Mouse (Mus musculus): ENCODE results near the gene Rpia. TPM values are rescaled to one million over a fixed set of nuclear protein-coding genes. Genes with fewer than 3 reads are reported as not detected.

Rpia gene
- polyA plus RNA-seq, 1 experiment from 2014 or later, result 6.4 TPM

DNA sequence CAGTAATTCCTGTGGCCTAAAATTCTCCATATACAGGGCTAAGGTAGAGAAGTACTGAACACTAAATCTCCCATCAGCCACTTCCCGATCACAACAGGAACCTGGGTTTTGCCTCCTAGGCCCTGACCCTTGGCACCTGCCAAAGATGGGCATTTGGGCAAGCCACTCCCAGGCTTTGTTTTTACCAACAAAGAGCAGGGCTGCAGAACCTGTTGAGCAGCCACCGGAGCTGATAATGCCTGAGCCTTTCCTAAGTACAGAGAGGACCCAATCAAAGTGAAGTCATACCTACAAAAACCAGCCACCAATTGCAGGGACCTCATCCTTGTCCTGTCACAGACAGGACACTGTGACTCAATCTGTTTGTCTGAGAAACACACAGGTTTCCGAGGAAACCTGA, 7.2 kb downstream of the Rpia start:
- Histone ChIP-seq H3K27ac (ENCODE audit: low read depth, low read length) (no peak overlapping the region; the same call in 1 of the 2 replicates), H3K9me3 (ENCODE audit: control insufficient read depth) (no peaks in the 10 kb centered on the region), H3K9ac (ENCODE audit: low read depth, low read length) (no peak overlapping the region), H3K4me2 (replicated peaks; ENCODE audit: low read depth) (no peak overlapping the region), H3K4me1 (replicated peaks; ENCODE audit: control insufficient read depth, insufficient read depth, low read length) (peaks cover 6% of the 10 kb centered on the region; the same call in 1 of the 2 replicates), H3K4me3 (ENCODE audit: low read depth, low read length) (no peak overlapping the region), H3K27me3 (replicated peaks; ENCODE audit: control insufficient read depth, insufficient read depth, low read length) (no peaks in the 10 kb centered on the region), H3K36me3 (ENCODE audit: control insufficient read depth, insufficient read depth) (peaks cover 17% of the 10 kb centered on the region)
- TF ChIP-seq CTCF (IDR thresholded peaks at IDR 0.05; ENCODE audit: low read depth), result no peak
- 49% methylated on average over 3 of the region's 3 CpGs for WGBS
- ATAC-seq, result no peak

DNA sequence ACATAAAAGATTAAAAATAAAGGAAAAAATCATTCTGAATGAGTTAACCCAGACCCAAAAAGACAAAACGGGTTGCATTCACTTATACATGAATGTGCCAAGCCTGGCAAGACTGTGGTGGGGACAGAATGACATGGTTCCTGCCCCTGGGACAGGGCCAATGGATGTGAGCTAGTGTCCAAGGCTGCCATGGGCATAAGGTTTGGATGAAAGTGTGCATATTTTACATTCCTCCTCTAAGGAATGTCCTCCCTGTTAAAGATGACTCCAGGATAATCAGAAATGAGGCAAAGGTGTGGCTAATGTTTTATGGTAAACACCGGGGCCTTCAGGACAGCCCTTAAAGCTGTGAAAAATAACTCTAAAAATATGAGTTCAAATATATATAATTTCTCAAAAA, 10.7 kb downstream of the Rpia start:
- no peak for TF ChIP-seq CTCF (IDR thresholded peaks at IDR 0.05; ENCODE audit: low read depth)
- no peak for ATAC-seq
- Histone ChIP-seq H3K4me3 (ENCODE audit: low read depth, low read length) (no peak overlapping the region), H3K27me3 (replicated peaks; ENCODE audit: control insufficient read depth, insufficient read depth, low read length) (no peaks in the 10 kb centered on the region), H3K27ac (ENCODE audit: low read depth, low read length) (no peak overlapping the region), H3K4me2 (replicated peaks; ENCODE audit: low read depth) (no peak overlapping the region), H3K9me3 (ENCODE audit: control insufficient read depth) (no peaks in the 10 kb centered on the region), H3K9ac (ENCODE audit: low read depth, low read length) (no peak overlapping the region), H3K36me3 (ENCODE audit: control insufficient read depth, insufficient read depth) (peaks cover 17% of the 10 kb centered on the region), H3K4me1 (replicated peaks; ENCODE audit: control insufficient read depth, insufficient read depth, low read length) (no peaks in the 10 kb centered on the region; the same call in 1 of the 2 replicates)
- 79% methylated on average over 2 of the region's 2 CpGs for WGBS

GRCm38 (mm10) chr6:70774372-70774771, 17.7 kb downstream of the Rpia start:
- no peak for TF ChIP-seq CTCF (IDR thresholded peaks at IDR 0.05; ENCODE audit: low read depth)
- H3K36me3 ChIP-seq (ENCODE audit: control insufficient read depth, insufficient read depth), result peaks cover 56% of the 10 kb centered on the region
- no peaks in the 10 kb centered on the region for H3K27me3 ChIP-seq (replicated peaks; ENCODE audit: control insufficient read depth, insufficient read depth, low read length)
- H3K9me3 ChIP-seq (ENCODE audit: control insufficient read depth), result no peaks in the 10 kb centered on the region
- no peak for ATAC-seq
- no peak overlapping the region for H3K9ac ChIP-seq (ENCODE audit: low read depth, low read length)
- H3K4me1 ChIP-seq (replicated peaks; ENCODE audit: control insufficient read depth, insufficient read depth, low read length), result no peaks in the 10 kb centered on the region; the same call in 1 of the 2 replicates
- no peak overlapping the region for H3K4me2 ChIP-seq (replicated peaks; ENCODE audit: low read depth)
- WGBS, result 92% methylated on average over 2 of the region's 2 CpGs
- H3K4me3 ChIP-seq (ENCODE audit: low read depth, low read length), result no peak overlapping the region
- H3K27ac ChIP-seq (ENCODE audit: low read depth, low read length), result no peak overlapping the region

DNA sequence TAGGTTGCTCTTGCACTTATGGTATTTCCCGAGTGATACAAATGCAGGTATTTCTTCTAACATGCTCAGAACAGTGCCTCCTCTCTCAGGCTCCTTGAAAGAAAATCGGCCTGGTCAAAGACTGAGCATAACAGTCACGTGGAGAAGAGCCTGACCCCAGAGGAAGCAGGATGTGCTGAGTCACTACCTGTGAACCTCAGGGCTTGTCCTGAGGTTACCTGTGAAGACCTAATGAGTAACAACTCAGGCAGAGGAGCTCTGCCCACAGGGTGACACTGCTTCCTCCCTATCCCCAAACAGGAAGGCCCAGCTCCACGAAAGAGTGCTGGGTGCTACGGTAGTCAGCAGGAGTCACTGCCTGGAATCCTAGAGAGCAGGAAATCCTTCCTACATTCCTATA, 18.3 kb downstream of the Rpia start:
- no peaks in the 10 kb centered on the region for H3K9me3 ChIP-seq (ENCODE audit: control insufficient read depth)
- 76% methylated on average over 5 of the region's 5 CpGs for WGBS
- H3K27me3 ChIP-seq (replicated peaks; ENCODE audit: control insufficient read depth, insufficient read depth, low read length), result no peaks in the 10 kb centered on the region

DNA sequence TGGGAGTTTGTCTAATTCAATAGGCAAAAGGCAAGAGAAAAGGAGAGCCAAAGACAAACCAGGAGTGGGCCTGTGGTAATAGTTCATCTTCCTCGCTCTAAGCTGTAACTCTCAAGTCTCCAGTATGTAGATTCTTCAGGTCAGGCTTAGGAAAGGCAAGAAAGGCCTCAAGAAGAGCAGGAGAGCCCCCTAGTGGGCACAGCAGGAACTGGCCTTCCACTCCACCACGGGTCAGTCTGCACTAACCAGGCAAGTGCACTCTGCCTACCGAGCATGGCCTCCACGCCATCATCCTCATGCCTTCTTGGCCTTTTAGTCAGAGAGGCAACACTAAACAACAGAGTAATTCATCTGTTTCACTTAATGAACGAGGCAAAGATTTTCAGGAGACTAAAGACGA, 23.3 kb downstream of the Rpia start:
- H3K4me3 ChIP-seq (ENCODE audit: low read depth, low read length), result no peak overlapping the region
- H3K9ac ChIP-seq (ENCODE audit: low read depth, low read length), result no peak overlapping the region
- peak; percentile 67 for ATAC-seq
- H3K36me3 ChIP-seq (ENCODE audit: control insufficient read depth, insufficient read depth), result peaks cover 79% of the 10 kb centered on the region
- WGBS, result 30% methylated on average over 6 of the region's 6 CpGs
- no peaks in the 10 kb centered on the region for H3K9me3 ChIP-seq (ENCODE audit: control insufficient read depth)
- H3K27ac ChIP-seq (ENCODE audit: low read depth, low read length), result no peak overlapping the region
- H3K4me1 ChIP-seq (replicated peaks; ENCODE audit: control insufficient read depth, insufficient read depth, low read length), result no peaks in the 10 kb centered on the region
- no peak overlapping the region for H3K4me2 ChIP-seq (replicated peaks; ENCODE audit: low read depth)
- no peaks in the 10 kb centered on the region for H3K27me3 ChIP-seq (replicated peaks; ENCODE audit: control insufficient read depth, insufficient read depth, low read length)
- peak; percentile 94 for TF ChIP-seq CTCF (IDR thresholded peaks at IDR 0.05; ENCODE audit: low read depth)

More for the DNA sequence above, 18.3 kb downstream of the Rpia start:
- Histone ChIP-seq H3K27ac (ENCODE audit: low read depth, low read length) (no peak overlapping the region), H3K4me2 (replicated peaks; ENCODE audit: low read depth) (no peak overlapping the region), H3K36me3 (ENCODE audit: control insufficient read depth, insufficient read depth) (peaks cover 59% of the 10 kb centered on the region), H3K4me3 (ENCODE audit: low read depth, low read length) (no peak overlapping the region), H3K4me1 (replicated peaks; ENCODE audit: control insufficient read depth, insufficient read depth, low read length) (no peaks in the 10 kb centered on the region; the same call in 1 of the 2 replicates), H3K9ac (ENCODE audit: low read depth, low read length) (no peak overlapping the region)
- no peak for TF ChIP-seq CTCF (IDR thresholded peaks at IDR 0.05; ENCODE audit: low read depth)
- ATAC-seq, result no peak

- no peak overlapping the region for H3K4me3 ChIP-seq (ENCODE audit: low read depth, low read length)
- no peak overlapping the region for H3K4me2 ChIP-seq (replicated peaks; ENCODE audit: low read depth)
- no peak for ATAC-seq
- H3K4me1 ChIP-seq (replicated peaks; ENCODE audit: control insufficient read depth, insufficient read depth, low read length), result no peaks in the 10 kb centered on the region
- no peak overlapping the region for H3K9ac ChIP-seq (ENCODE audit: low read depth, low read length)
- H3K27me3 ChIP-seq (replicated peaks; ENCODE audit: control insufficient read depth, insufficient read depth, low read length), result no peaks in the 10 kb centered on the region
- H3K9me3 ChIP-seq (ENCODE audit: control insufficient read depth), result no peaks in the 10 kb centered on the region
- WGBS, result 89% methylated on average over 8 of the region's 8 CpGs
- no peak for TF ChIP-seq CTCF (IDR thresholded peaks at IDR 0.05; ENCODE audit: low read depth)
- H3K36me3 ChIP-seq (ENCODE audit: control insufficient read depth, insufficient read depth), result peaks cover 44% of the 10 kb centered on the region
- no peak overlapping the region for H3K27ac ChIP-seq (ENCODE audit: low read depth, low read length)
Observed at GRCm38 (mm10) chr6:70765076-70765475, 27.0 kb downstream of the Rpia start.

DNA sequence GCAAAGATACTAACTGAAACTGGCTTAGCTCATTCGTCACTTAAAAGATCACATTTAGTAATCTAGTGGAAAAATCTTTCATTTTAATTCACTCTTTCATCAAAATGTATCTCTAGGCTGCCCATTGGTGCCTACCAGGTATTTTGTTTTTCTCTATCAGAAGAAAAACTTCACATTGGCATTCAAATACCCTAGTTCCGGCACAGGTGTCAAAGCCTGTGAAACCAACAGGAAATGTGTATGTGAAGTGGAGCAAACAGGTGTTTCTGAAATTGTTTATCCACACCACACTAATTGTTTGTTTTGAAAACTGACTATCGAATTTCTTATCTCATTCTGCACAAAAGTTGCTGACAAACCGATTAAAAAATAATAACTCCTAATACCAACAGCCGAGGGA, 27.5 kb downstream of the Rpia start:
- no peak overlapping the region for H3K9ac ChIP-seq (ENCODE audit: low read depth, low read length)
- H3K27ac ChIP-seq (ENCODE audit: low read depth, low read length), result no peak overlapping the region
- H3K4me2 ChIP-seq (replicated peaks; ENCODE audit: low read depth), result no peak overlapping the region
- peaks cover 39% of the 10 kb centered on the region for H3K36me3 ChIP-seq (ENCODE audit: control insufficient read depth, insufficient read depth)
- H3K9me3 ChIP-seq (ENCODE audit: control insufficient read depth), result no peaks in the 10 kb centered on the region
- WGBS, result 85% methylated on average over 5 of the region's 5 CpGs
- no peaks in the 10 kb centered on the region for H3K27me3 ChIP-seq (replicated peaks; ENCODE audit: control insufficient read depth, insufficient read depth, low read length)
- no peaks in the 10 kb centered on the region for H3K4me1 ChIP-seq (replicated peaks; ENCODE audit: control insufficient read depth, insufficient read depth, low read length)
- TF ChIP-seq CTCF (IDR thresholded peaks at IDR 0.05; ENCODE audit: low read depth), result no peak
- no peak overlapping the region for H3K4me3 ChIP-seq (ENCODE audit: low read depth, low read length)
- no peak for ATAC-seq
